Mouse (Mus musculus) urinary bladder, adult 2 months (tissue): Measurements from ENCODE around the gene Calm5. TPM values are rescaled to one million over a fixed set of nuclear protein-coding genes. Genes with fewer than 3 reads are reported as not detected.
"Not testable (repeated sequence)": the region's sequence is repeated elsewhere in the genome, so short reads cannot be mapped to it uniquely, and the experiment has no call there.

Experiments used
- DNase-seq: peaks from one replicate; pipeline ENCODE4 v3.0.0; 2022; ENCODE audit warnings: low spot score
- polyA plus RNA-seq: library from polyadenylated mRNA; depleted of rRNA; stranded (reverse); fragments of >200 nt; gene quantifications from 2 replicates; pipeline ENCODE4 v1.2.3, GENCODE M21; 2012; rRNA removed

Gene Calm5
- not detected in 2 replicates for polyA plus RNA-seq

- not testable (repeated sequence) for DNase-seq
Observed at GRCm38 (mm10) chr13:3853648-3854333, at the start of gene Calm5. Gene Calm5 (plus strand): TSS chr13:3854173.

DNA sequence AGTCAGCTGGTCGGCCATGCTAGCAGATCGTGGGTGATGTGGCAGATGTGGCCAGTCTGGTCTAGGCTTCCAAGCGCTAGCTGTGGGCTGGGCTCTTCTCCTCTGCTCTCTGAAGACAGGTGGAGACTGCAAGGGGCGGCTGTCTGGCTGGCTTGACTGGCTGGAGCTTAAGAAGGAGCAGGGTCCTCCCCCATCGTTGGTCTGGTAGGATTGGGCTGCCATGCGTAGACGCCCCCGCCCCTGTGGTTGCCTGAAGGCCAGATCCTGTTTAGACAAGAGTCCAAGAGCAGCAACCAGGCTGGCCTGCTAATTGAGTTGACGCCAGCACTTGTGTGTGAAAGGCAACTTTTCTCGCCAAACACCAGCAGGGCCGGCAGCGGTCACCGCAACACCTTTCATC is 49.8 kb upstream of the Calm5 start, which contains the start of gene Calml3:
Gene Calml3, minus strand, starts transcription at position 131 of the 400 bp plus-strand sequence.
- DNase-seq, result no peak

DNA sequence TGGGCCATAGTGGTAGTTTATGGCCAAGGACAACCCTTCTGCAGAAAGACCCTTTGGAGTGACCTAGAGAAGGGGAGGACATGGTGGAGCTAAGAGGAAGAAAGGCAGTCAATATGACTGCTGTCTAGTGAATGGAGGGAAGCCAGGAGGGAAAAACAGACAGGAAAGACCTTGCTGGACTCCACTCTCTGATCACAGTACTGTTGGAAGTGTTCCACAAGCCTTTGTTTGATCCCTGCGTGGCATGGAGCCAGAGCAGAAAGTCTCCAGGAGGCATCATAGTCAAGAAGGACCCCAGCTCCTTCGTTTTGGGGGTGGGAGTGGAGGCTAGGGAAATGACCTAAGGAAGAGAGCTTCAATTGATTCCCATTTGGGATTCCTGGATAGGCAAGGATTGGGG is 48.8 kb upstream of the Calm5 start:
- no peak for DNase-seq

- DNase-seq, result no peak
Observed at GRCm38 (mm10) chr13:3805638-3806037, 48.3 kb upstream of the Calm5 start.

GRCm38 (mm10) chr13:3807131-3807827 is 46.7 kb upstream of the Calm5 start:
- no peak for DNase-seq

DNA sequence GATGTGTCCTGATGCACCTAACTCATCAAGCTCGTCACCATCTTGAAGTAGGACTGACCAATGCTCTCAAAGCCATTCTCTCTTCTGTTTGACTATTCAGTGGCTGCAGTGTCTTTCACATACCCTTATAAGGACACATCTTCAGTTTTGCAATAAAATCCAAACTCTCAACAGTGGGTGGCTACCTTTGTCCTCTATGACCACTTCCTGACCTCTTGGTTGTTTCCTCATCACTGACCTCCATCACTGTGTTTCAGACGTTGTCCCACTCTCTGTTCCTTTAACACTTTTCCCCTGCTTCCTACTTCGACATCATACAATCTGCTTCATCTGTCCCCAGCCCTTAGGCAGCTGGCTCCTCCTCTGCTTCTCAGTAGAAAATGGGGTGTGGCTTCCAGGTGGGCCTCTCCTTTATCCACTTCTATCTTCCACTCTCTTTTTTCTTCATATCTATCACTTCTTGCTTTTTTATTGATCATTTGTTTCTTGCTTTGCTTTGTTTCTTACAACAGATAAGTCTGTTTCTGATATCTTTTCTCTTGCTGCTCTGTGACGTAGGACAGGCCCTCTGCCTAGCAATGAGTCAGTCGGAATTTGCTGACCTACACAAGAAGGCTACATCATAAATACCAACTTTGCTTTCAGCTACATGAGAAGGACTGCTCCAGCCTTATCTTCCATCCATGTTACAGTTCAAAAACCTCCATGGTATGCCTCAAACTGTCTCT is 35.8 kb upstream of the Calm5 start:
- no peak for DNase-seq

DNA sequence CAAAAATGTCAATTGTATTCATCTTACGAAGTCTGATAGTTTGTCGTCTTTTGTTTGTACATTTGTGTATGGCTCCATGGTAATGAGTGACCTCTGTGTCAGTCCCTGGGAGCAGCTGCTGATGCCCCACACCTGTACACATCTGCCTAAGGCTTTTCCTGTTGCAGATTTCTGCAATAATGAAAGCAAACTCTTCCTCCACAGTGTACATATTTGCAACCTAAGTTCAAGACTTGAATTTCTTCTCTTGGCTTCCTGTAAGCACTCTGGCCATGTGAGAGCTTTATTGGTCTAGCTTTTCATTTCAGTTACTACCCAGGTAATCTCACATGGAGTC is 35.3 kb upstream of the Calm5 start:
- no peak for DNase-seq

DNA sequence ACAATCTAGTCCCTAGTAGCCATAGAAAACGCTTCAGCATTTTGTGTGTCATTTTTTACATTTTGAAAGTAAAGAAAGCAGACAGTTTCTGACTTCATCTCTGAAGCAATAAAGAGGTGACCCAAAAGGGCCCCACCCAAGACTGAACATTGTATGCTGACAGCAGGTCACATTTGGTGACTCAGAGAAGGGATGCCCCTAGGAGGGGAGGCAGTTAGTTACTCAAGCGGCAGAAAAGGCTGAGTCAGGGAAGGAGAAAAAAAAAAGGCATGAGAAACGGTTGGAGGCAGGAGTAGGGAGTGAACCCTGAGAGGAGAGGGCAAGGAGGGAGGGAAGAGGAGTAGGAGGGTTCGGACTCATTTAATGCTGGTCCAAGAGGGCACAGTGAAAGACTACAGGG is 31.9 kb upstream of the Calm5 start:
- DNase-seq, result no peak

DNA sequence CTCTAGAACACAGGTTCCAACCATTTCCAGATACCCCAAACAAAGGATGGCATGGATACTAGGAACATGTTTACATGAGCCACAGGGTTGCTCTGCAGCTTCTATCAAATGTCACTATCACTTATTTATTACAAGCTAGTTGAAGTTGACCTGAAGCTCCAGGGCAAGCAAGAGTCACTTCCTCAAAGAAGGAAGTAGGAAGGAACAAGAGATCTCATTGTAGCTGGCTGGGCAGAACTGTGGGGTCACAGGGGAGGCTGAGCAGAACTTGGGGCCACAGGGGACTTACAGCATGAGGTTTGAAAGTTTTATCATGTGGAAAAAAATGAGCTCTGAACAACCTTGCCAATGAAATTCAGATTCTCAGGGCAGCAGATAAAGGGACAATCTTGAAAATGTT is 28.2 kb upstream of the Calm5 start:
- DNase-seq, result no peak

DNA sequence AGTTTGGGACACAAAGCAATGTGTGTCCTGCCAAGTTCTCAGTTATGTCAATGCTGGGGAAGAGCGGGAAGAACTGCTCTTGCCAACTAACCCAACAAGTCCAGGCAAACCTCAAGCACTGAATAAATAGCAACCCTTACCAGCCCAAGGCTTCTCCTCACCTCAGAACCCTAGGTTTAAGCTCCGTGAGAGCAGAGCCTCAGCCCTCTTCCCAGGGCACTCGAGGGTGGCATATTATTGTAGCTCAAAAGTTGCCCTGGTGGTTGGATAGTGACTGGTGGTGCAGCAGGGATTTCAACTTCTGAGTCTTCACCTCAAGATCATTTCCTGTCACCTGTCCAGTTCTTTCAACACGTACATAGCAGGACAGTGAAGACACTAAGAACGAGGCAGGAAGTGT is 22.4 kb upstream of the Calm5 start:
- DNase-seq, result no peak

DNA sequence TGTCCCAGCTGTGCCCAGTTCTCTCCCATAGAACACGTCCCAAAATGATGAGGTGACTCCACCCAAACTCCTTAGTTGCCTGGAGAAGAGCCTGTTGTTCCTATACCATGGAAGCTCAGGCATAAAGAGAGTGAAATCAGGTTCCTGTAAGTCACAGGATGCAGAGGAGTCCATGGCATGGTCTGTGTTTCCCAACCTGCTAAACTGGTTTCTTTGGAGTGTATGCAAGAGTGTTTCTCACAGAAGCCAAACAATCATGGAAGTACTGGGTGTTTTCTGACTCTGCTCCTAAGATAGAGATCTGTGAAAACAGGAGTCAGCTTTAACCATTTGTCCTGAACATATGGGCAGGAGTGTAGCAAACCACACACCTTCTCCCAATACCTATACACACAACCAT is 22.0 kb upstream of the Calm5 start:
- DNase-seq, result no peak

DNA sequence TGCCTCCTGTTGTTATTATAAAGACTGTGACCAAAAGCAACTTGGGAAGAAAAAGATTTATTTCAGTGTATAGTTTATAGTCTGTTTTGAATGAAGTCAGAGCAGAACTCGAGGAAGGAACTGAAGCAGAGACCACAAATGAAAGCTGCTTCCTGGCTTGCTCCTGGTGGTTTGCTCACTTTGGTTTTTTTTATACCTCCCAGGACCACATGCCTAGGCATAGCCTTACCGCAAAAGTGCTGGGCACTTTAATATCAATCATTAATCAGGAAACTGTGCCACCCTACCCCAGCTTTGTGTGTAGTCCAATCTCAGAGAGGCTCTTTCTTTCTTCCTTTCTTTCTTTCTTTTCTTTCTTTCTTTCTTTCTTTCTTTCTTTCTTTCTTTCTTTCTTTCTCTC is 21.5 kb upstream of the Calm5 start:
- DNase-seq, result no peak

- not testable (repeated sequence) for DNase-seq
Observed at GRCm38 (mm10) chr13:3833644-3834043, 20.3 kb upstream of the Calm5 start.

- DNase-seq, result not testable (repeated sequence)
Observed at GRCm38 (mm10) chr13:3837312-3837807, 16.6 kb upstream of the Calm5 start, which contains the start of gene Calm4. Gene Calm4 (plus strand): TSS chr13:3837757.

DNA sequence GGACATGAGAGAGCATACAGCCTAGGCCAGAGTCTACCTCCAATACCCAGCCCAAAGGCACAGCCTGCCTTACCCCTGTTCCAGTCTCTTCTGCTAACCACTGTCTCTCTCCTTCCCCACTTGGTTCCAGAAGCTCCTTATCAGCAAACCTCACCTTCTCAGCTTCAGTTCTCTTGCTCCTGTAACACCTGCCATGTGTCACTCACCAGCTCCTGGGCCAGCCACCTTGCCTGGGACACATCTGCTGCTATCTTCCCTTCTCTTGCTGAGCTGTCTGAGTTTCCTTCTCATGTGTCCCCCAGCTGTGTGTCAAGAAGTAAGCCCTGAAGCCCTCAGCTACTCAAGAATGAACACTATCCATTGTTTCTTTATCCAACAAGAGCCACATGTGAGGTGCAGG is 13.3 kb upstream of the Calm5 start:
- DNase-seq, result not testable (repeated sequence)

- DNase-seq, result no peak
Observed at GRCm38 (mm10) chr13:3850330-3850729, 3.6 kb upstream of the Calm5 start.

GRCm38 (mm10) chr13:3854856-3855255 is 883 bp downstream of the Calm5 start:
- DNase-seq, result no peak

GRCm38 (mm10) chr13:3856252-3856651 is 2.3 kb downstream of the Calm5 start:
- DNase-seq, result peak; percentile 4

- peak; percentile 17 for DNase-seq
Observed at GRCm38 (mm10) chr13:3861251-3861650, 7.3 kb downstream of the Calm5 start.

DNA sequence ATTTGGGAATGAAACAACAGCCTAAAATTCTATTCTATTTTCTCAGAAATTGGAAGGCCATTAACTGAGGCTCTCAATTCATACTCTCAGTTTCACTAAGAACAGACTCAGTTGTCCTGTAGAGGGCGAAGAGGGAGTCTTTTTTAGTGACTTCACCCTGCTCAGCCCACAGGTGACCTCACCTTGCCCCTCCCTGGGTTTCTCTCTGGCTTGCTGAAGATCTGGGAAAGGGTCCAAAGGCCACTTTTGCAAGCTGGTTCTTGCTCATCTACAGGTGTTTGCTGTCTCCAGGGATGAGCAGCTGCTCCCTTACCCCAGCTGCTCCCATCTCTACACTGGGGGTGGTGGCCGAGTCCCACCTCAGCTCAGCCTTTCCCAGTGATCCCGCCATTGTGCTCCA is 8.4 kb downstream of the Calm5 start:
- peak; percentile 9 for DNase-seq

- peak; percentile 19 for DNase-seq
Observed at GRCm38 (mm10) chr13:3862922-3863580, 9.1 kb downstream of the Calm5 start.
